Mouse (Mus musculus) cerebellum, postnatal 10 days (tissue): ENCODE measurements at regions not wholly inside any gene's neighbourhood (a gene's known extent, or its start where the extent isn't known, plus 50 kb on each side); places are given as distances from the start of the nearest gene placed in this dataset.

ENCODE experiments used
- DNase-seq, 2 experiments: peaks; one replicate each; pipeline ENCODE4 v3.0.0; 2021; ENCODE audit warnings: mixed read lengths in 2 of 2

- DNase-seq: no peak
Observed at GRCm38 (mm10) chr3:3746542-3746941, 2004.1 kb upstream of the Gm8797 start.

- DNase-seq: peak; percentile 49 to 75
Observed at GRCm38 (mm10) chr3:3751596-3752251, 1998.9 kb upstream of the Gm8797 start.

GRCm38 (mm10) chr3:3761346-3761745 lies 1989.3 kb upstream of the Gm8797 start:
- no peak for DNase-seq

DNA sequence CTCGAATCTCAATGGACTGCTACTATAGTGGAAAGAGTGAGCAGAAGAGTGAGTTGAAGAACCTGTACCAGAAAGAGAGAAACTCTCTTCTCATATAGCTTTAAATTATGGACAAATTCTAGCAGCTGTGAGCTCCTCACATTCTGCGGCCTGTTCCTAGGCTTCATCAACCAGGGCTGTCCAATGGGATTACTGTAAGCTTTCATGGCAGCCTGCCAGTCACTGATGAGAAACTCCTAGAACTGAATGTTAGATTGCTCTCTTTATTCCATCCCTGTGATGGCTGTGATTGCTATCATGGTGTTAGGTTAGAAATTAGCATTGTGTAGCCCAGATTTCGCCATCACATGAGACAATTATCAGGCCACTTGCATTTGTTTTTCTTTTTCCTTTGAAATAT lies 1966.4 kb upstream of the Gm8797 start:
- peak; percentile 63 to 72 for DNase-seq

GRCm38 (mm10) chr3:3786039-3786438 lies 1964.6 kb upstream of the Gm8797 start:
- DNase-seq: no peak

- no peak for DNase-seq
Observed at GRCm38 (mm10) chr3:3807821-3808220, 1942.8 kb upstream of the Gm8797 start.

GRCm38 (mm10) chr3:3829020-3829419 lies 1921.6 kb upstream of the Gm8797 start:
- DNase-seq: no peak

GRCm38 (mm10) chr3:3831411-3832286 lies 1919.0 kb upstream of the Gm8797 start:
- no peak for DNase-seq
